Mouse (Mus musculus): ENCODE data around the gene Btbd1.
A peak's percentile ranks its signal among the peaks of the same experiment; 100 is the strongest.

The Btbd1 gene

GRCm38 (mm10) chr7:81789095-81789757 is 40.0 kb downstream of the Btbd1 start, which contains the start of gene 3110040N11Rik:
Gene 3110040N11Rik, minus strand, starts transcription at chr7:81789478.
- peak; percentile 29 to 63 for DNase-seq (ENCODE audit: low read depth in 1 of 2, low spot score in 2 of 2)

DNA sequence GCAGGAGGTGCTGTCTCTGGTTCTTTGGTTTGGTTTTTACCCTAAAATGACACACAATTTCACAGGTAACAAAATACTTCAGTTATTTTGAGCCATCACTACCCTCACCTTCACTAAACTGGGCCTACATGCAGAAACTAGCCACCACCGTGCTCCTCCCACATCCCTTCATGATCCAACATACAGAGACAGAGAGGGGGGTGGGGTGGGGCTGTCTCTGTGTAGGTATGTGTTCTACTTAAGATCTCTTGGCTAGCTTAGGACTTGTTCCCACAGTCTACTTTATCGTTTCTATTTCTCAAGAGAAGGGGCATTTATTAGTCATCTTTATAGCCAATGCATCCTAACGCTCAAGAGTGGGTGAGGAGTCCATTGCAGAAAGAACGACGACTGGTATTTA is 40.7 kb downstream of the Btbd1 start:
- no peak for DNase-seq (ENCODE audit: low read depth in 1 of 2, low spot score in 2 of 2)

GRCm38 (mm10) chr7:81777667-81778218 is 51.5 kb downstream of the Btbd1 start:
- DNase-seq (ENCODE audit: low read depth in 1 of 2, low spot score in 2 of 2): no peak

- DNase-seq (ENCODE audit: low read depth in 1 of 2, low spot score in 2 of 2): no peak
Observed at GRCm38 (mm10) chr7:81775325-81775724, 53.9 kb downstream of the Btbd1 start.

GRCm38 (mm10) chr7:81772786-81773539 is 56.3 kb downstream of the Btbd1 start:
- DNase-seq (ENCODE audit: low read depth in 1 of 2, low spot score in 2 of 2): no peak

DNA sequence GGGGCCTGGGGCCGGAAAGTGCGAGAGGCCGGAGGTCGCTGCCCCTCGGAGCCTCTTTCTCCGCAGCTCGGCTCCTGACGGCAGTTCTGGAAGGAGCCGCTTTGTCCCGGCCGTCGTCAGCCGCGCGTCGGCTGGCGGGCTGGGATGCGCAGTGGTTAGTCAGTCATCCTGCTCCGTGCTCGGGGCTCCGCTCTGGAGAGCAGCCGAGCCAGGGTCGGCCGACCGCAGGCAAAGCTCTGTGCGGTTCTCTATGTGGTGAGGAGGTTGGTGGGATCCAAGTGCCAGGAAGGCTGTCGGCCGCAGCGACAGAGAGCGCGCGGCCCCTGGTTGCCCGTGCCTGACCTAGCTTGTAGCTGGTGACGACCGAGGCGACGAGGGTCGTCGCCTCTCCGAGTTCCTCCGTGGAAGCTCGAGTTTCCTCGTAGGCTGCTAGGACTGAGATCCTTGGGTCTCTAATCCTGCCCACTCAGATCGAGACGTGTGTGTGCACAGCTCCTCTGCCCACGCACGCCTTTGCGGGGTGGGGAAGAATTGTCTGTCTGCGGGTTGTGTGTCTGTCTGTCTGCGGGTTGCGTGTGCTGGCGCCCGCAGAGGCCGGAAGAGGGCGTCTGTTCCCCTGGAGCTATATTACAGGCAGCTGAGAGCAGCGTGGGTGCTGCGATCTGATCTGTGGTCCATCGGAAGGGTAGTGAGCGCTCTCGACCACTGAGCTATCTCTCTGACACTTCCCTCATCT is 66.0 kb downstream of the Btbd1 start:
- peak; percentile 12 to 13 for DNase-seq (ENCODE audit: low read depth in 1 of 2, low spot score in 2 of 2)

DNA sequence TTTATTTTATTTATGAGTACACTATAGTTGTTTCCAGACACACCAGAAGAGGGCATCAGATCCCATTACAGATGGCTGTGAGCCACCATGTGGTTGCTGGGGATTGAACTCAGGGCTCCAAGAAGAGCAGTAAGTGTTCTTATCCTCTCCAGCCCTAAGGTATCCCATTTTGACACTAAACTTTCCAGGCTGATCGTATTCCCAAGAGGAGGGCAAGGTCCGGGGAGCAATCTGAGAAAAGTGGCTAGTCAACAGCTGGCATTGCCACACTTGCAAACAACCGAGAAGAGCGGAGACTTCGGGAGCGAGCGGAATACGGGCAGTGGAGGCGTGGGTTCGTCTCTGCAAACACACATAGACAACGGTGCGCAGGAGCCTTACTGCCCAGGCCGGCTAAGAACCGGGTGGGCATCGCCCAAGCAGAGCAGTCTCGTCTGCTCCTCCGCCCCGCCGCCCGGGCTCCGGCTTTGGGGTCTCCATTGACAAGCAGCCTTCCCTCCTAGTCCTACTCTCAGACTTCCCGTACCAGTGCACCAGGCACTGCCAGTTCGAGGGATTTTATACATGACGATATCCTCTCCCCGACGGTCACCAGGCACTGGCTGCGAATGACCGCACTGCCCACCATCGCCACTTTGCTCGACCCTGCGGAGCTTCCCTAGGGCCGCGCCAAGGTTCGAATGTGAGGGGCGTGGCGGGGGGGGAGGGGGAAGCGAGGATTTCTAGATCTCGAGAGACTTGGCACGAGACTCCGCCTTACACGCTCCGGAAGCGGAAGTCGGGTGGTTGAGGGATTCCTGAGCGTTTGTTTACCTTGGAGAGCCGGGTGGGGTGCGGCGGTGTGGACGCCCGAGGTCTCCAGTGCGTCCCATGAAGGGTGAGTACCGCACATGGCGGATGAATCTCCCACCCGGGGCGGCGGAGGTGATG is 66.8 kb downstream of the Btbd1 start, which contains the start of gene Ramac:
Ramac (plus strand) TSS at position 746 of the 930 bp plus-strand sequence.
- DNase-seq (ENCODE audit: low read depth in 1 of 2, low spot score in 2 of 2): peak; percentile 55 to 75

GRCm38 (mm10) chr7:81747956-81748355 is 81.3 kb downstream of the Btbd1 start:
- no peak for DNase-seq (ENCODE audit: low read depth in 1 of 2, low spot score in 2 of 2)

- no peak for DNase-seq (ENCODE audit: low read depth in 1 of 2, low spot score in 2 of 2)
Observed at GRCm38 (mm10) chr7:81744145-81744544, 85.1 kb downstream of the Btbd1 start.

All from monocyte, adult 2 months (primary cell).